Mouse (Mus musculus) layer of hippocampus, adult 8-10 months (tissue): ENCODE data around the gene Pdlim5. TPM values are rescaled to one million over a fixed set of nuclear protein-coding genes. Genes with fewer than 3 reads are reported as not detected.

Experiments
- DNase-seq, 2 experiments: peaks; one replicate each; pipeline ENCODE4 v3.0.0; 2022; ENCODE audit warnings: low spot score in 2 of 2
- total RNA-seq, 4 experiments: library from RNA; stranded (reverse); gene quantifications; 2 replicates each; pipeline ENCODE4 v1.2.4; 2022

Pdlim5 gene
- total RNA-seq, 4 experiments from 2014 or later: 26.5 to 29.5 (median 28.1) TPM

- DNase-seq: no peak
Measured at GRCm38 (mm10) chr3:142276506-142276905, 119.0 kb downstream of the Pdlim5 start.

DNA sequence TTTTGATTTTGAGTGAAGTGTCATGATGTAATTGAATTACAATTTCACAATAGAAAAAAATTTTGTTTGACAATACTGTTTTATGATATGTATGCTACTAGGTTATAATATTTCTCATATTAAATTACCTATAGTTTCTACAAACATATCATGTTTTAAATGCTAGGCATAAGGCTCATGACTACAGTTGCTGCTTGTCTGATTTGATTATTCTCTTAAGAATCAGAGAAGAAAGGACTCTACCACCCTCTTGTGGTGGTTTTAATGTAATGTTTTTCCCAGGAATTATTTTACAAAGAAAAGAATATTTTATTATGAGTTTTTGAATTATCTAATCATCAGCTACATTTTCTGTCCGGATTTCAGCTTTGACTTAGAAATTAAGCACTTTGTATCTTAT is 120.5 kb downstream of the Pdlim5 start:
- no peak for DNase-seq

GRCm38 (mm10) chr3:142274451-142274850 is 121.0 kb downstream of the Pdlim5 start:
- DNase-seq: no peak

DNA sequence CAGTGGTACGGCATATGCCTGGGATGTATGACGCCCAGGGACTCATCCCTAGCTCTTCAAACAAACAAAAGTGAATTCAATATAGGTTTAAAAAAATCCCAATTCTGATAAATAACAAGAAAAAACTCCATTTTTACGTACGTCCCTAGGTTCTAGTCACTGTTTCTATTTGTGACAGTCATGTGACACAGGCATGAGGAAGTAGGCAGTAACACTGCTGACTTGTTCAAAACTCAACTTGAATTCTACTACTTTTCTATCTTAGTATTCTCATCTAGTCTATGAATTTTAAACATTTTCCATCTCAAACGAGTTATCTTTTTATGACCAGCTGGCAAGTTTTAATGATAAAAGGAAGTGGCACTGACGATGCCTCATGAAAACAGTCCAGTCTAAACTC is 122.2 kb downstream of the Pdlim5 start:
- DNase-seq: no peak

GRCm38 (mm10) chr3:142256371-142256770 is 139.1 kb downstream of the Pdlim5 start:
- DNase-seq: no peak

- no peak for DNase-seq
Measured at GRCm38 (mm10) chr3:142252086-142252485, 143.4 kb downstream of the Pdlim5 start.

- DNase-seq: no peak
Measured at GRCm38 (mm10) chr3:142249458-142249857, 146.0 kb downstream of the Pdlim5 start.

- no peak for DNase-seq
Measured at GRCm38 (mm10) chr3:142243263-142243662, 152.2 kb downstream of the Pdlim5 start.

DNA sequence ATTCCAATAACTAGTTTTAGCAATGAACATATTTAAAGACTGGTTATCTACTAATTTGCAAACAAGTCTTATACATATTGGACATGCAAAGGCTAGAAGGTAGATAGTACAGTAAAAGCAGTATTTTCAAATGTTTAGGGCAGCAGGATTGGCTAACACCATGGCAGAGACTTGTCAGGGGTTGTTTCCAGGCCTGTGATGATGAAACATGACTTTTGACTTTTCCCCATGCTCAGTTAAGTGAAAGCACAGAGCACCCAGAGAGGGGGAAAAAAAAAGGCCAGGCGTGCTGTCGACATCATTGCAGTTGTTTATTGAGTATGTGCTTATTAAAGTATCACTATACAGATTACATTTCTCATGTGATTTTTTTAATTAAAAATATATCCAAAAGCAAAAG is 156.2 kb downstream of the Pdlim5 start:
- no peak for DNase-seq

DNA sequence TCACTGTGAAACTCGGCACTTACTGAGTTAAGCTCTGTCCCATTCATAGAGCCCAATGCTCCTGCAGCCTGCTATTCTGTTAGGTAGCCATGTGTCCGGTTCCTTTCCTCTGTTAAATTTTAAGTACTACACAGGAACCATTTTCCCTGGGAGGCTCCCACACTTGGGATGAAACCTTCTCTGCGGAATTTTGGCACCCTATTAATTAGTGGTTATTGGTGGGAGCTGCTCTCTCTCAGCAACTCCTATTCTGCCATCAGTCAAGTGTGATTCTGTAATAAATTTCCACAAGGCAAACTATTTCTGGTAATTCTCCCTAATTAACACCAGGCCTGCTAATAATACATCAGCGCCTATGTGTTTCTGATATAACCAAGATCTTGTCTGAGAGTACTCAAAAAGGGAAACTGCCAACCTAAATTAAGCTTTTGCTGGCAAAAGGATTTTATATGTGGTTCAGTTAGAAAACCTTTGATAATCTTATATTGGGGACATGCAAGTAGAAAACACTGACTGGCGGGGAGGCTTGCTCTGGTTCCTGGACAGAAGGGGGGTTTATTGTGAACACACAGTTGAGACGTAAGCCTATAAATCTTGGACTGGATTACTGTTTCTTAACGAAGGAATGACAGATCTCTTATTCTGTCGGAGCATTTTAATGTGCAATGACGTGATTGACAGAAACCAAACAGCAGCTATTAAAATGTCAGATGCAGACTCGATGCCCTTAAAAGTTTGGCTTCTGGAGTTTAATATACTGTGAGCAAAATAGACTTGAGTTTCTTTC is 157.0 kb downstream of the Pdlim5 start:
- no peak for DNase-seq

GRCm38 (mm10) chr3:142237621-142238020 is 157.9 kb downstream of the Pdlim5 start:
- no peak for DNase-seq

DNA sequence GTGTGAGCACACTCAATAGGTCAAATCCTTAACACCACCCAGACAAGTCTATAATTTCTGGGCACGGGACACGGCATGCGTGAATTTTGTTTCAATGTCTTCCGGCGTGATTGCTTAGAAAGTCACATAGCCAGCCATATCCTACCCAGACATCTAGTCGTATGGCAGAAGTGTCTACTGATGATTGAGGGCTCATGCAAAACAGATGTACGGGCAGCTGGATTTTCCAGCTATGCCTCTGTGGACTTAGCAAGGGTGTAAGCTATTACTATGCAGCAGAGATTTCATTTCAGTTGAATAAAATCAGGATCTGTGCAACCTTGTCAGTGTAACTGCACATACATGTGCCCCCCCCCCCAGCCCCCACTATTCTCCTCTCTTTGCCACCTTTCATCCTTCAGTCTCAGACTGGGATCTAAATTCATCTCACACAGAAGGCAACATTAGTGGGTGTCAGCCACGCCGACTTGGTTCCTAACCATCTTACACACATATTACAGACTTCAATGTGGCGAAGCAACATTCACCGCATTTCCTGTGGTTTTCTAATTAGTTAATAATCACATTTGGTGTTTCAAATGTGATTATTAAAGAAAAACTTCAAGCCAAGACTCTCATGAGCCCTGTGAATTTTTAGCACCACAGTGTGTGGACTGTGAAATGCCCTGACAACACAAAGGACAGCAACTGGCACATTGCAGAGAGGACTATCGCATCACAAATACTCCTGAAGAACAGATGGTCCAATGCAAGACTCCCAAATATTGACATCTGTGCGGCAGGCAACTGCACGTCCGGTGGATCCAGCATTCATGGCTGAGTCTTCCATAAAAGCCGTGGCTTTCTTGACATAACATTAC is 161.7 kb downstream of the Pdlim5 start:
- no peak for DNase-seq

DNA sequence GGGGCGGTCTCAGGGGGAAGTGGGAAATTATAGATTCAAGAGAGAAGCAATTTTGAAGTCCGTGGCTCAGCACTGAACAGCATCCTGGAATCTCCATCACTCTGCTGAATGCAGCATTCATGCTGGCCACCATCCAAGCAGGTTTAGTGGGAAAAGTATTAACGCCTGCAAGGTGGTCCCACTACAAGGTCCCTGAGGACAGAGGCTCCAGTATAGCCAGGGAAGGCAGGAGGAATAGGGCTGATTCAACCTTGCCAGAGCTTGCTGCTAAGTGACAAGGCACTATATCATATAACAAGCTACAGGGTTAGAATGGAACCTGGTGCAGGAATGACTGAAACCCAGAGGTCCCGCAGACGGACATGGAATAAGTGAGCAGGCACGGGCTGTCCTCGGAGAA is 166.8 kb downstream of the Pdlim5 start:
- DNase-seq: no peak

GRCm38 (mm10) chr3:142222471-142223103 is 172.9 kb downstream of the Pdlim5 start:
- DNase-seq: no peak

DNA sequence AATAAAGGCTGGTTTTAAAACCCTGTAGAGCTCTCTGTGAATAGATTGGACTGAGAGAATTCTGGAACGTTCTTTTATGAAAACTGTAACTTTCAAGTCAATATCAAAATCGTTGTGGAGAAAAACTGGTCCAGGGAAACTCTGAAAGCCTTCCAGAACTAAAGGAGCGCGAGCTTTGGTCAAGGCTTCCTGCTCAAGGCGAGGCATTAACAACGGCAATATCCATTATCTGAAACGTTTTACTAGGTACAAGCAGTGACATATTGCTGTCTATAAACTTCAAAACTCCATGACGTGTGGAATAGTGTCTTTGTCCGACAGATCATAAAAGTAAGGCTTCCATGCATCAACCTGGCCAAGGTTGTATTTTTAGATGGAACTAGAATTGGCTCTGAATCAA is 175.6 kb downstream of the Pdlim5 start:
- no peak for DNase-seq

DNA sequence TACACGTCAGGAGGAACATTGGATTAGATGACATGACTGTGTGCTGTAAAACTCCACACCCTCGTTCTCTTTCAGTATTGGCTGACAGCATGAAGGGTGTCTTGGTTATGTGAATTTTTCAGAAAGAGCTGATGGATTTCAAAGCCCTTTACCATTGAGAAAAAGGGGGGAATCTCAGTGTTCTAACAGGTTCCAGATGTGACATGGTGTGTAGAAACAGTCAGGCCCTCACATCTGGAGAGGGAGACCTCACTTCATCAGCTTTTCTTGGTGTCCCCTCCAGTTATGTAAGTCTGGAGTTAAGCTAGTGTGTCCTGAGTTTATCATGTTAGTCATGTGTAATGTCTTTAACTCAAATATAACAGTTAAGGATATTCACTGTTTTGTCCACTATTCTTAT is 182.7 kb downstream of the Pdlim5 start:
- no peak for DNase-seq

- DNase-seq: no peak
Measured at GRCm38 (mm10) chr3:142212186-142212585, 183.3 kb downstream of the Pdlim5 start.

GRCm38 (mm10) chr3:142209981-142210380 is 185.5 kb downstream of the Pdlim5 start:
- no peak for DNase-seq

- no peak for DNase-seq
Measured at GRCm38 (mm10) chr3:142209057-142209456, 186.4 kb downstream of the Pdlim5 start.

DNA sequence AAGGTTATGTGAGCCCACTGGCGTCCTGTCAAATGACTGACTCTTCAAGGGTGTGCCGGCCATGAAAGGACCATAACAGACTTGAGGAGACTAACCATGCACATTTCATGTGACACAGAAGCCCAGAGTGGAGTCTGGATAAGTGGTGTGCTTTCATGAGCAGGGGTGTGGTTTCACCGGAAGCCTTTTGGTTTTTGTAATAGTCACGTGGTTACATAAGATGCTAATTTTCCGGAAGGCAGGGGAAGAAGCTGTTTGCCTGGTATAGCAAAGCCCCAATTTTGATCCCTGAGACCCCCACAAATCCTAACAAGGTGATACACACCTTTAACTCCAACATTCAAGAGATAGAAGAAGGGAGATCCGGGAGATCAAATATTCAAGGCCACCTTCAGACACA is 188.0 kb downstream of the Pdlim5 start:
- no peak for DNase-seq

- no peak for DNase-seq
Measured at GRCm38 (mm10) chr3:142206316-142206715, 189.2 kb downstream of the Pdlim5 start.

DNA sequence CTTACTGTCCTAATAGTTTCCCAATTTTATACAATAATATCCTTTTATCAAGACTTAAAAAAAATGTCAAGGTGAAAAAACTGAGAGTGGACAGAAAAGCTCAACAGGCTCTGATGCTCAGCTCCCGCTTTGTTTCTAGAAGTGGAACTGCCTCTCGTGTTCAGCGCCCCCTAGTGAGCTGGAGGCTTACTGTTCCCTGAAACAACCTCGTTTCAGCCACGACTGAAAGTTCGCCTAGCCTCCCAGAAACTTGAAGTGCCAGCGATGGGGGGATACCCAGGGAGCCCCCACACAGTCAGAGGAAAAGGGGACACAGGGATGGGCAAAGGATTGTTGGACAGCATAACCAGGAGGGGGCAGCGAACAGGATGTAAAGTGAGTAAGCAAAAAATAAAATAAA is 199.4 kb downstream of the Pdlim5 start:
- DNase-seq: no peak
